11 mouse cellular contexts compared by ENCODE assay signal in genomic region chr1:119494024-119494711, GRCm38 (mm10). TPM values are rescaled to one million over a fixed set of nuclear protein-coding genes. Genes with fewer than 3 reads are reported as not detected.
DNase-seq lines count a peak whose midpoint lies in the region; ATAC-seq and TF ChIP-seq lines count a peak whose summit lies in the region.
"Had no signal": no experiment of that assay in that cellular context is flagged by ENCODE, and none has a peak within 500 bp of the region (broad histone marks: within the 10 kb centered on the region; RNA-seq: fewer than 3 reads in every experiment).

No protein-coding gene starts in this region.

- peak; percentile 40 for TF ChIP-seq CTCF in hindbrain, postnatal 0 days (IDR thresholded peaks at IDR 0.05; ENCODE audit: low read depth)
- TF ChIP-seq CTCF in lung, postnatal 0 days (IDR thresholded peaks at IDR 0.05): peak; percentile 57

- no peaks in the 10 kb centered on the region for H3K9me3 ChIP-seq in hindbrain, postnatal 0 days (ENCODE audit: low read length)
- H3K9me3 ChIP-seq in hindbrain, embryonic 10.5 days: no peaks in the 10 kb centered on the region
- H3K9me3 ChIP-seq in lung, postnatal 0 days (ENCODE audit: low read length): no peaks in the 10 kb centered on the region
- no peaks in the 10 kb centered on the region for H3K9me3 ChIP-seq in midbrain, embryonic 13.5 days
- H3K9me3 ChIP-seq: forebrain, embryonic 15.5 days; hindbrain, embryonic 15.5 days had no signal

- no peaks in the 10 kb centered on the region for H3K36me3 ChIP-seq in hindbrain, postnatal 0 days (ENCODE audit: insufficient read depth, low read length)
- no peaks in the 10 kb centered on the region for H3K36me3 ChIP-seq in hindbrain, embryonic 10.5 days
- no peaks in the 10 kb centered on the region for H3K36me3 ChIP-seq in lung, postnatal 0 days (ENCODE audit: insufficient read depth, low read length)
- no peaks in the 10 kb centered on the region for H3K36me3 ChIP-seq in midbrain, embryonic 13.5 days
- H3K36me3 ChIP-seq: forebrain, embryonic 15.5 days; hindbrain, embryonic 15.5 days had no signal

- no peak overlapping the region for H3K4me2 ChIP-seq in hindbrain, postnatal 0 days (ENCODE audit: low read depth, low read length)
- H3K4me2 ChIP-seq in lung, postnatal 0 days (replicated peaks; ENCODE audit: low read depth, low read length): no peak overlapping the region
- no peak overlapping the region for H3K4me2 ChIP-seq in midbrain, embryonic 13.5 days (replicated peaks)
- H3K4me2 ChIP-seq: forebrain, embryonic 15.5 days; hindbrain, embryonic 15.5 days had no signal

- ATAC-seq in hindbrain, postnatal 0 days: no peak
- ATAC-seq in lung, postnatal 0 days: no peak
- no peak for ATAC-seq in midbrain, embryonic 13.5 days
- ATAC-seq: forebrain, embryonic 15.5 days had no signal

- 51% methylated on average over 2 of the region's 2 CpGs for WGBS in hindbrain, postnatal 0 days
- 82% methylated on average over 2 of the region's 2 CpGs for WGBS in hindbrain, embryonic 10.5 days
- 60% methylated on average over 2 of the region's 2 CpGs for WGBS in lung, postnatal 0 days
- 80% methylated on average over 2 of the region's 2 CpGs for WGBS in midbrain, embryonic 13.5 days

- no peaks in the 10 kb centered on the region for H3K27me3 ChIP-seq in hindbrain, postnatal 0 days (ENCODE audit: insufficient read depth, low read length)
- H3K27me3 ChIP-seq in hindbrain, embryonic 10.5 days (ENCODE audit: insufficient read depth, poor library complexity, severe bottlenecking): no peaks in the 10 kb centered on the region
- no peaks in the 10 kb centered on the region for H3K27me3 ChIP-seq in lung, postnatal 0 days (replicated peaks; ENCODE audit: insufficient read depth, low read length)
- H3K27me3 ChIP-seq in midbrain, embryonic 13.5 days: no peaks in the 10 kb centered on the region
- H3K27me3 ChIP-seq: forebrain, embryonic 15.5 days; hindbrain, embryonic 15.5 days had no signal

- no peak for TF ChIP-seq EP300 in lung, postnatal 0 days (IDR thresholded peaks at IDR 0.05)

- no peak overlapping the region for H3K27ac ChIP-seq in hindbrain, postnatal 0 days
- H3K27ac ChIP-seq in hindbrain, embryonic 10.5 days: no peak overlapping the region
- 0 out of 2 replicates have a peak overlapping the region, but pooled peaks have one; percentile 9 for H3K27ac ChIP-seq in lung, postnatal 0 days (ENCODE audit: low read length)
- H3K27ac ChIP-seq in brown adipose tissue, adult 24 weeks (replicated peaks; ENCODE audit: low read depth, low read length): peak overlapping the region; percentile 65
- no peak overlapping the region for H3K27ac ChIP-seq in midbrain, embryonic 13.5 days
- H3K27ac ChIP-seq: forebrain, embryonic 15.5 days; hindbrain, embryonic 15.5 days had no signal

- no peak overlapping the region for H3K4me3 ChIP-seq in hindbrain, postnatal 0 days (ENCODE audit: low read length)
- no peak overlapping the region for H3K4me3 ChIP-seq in hindbrain, embryonic 10.5 days
- no peak overlapping the region for H3K4me3 ChIP-seq in lung, postnatal 0 days (ENCODE audit: low read depth, low read length)
- H3K4me3 ChIP-seq in brown adipose tissue, adult 24 weeks (ENCODE audit: insufficient read depth, low read depth, low read length): no peak overlapping the region
- no peak overlapping the region for H3K4me3 ChIP-seq in midbrain, embryonic 13.5 days (replicated peaks)
- H3K4me3 ChIP-seq: forebrain, embryonic 15.5 days; hindbrain, embryonic 15.5 days had no signal

- no peak for DNase-seq in hindbrain, postnatal 0 days (ENCODE audit: low spot score)
- no peak for DNase-seq in hindbrain, embryonic 10.5 days (ENCODE audit: low spot score)
- no peak for DNase-seq in lung, postnatal 0 days (ENCODE audit: low spot score)
- no peak for DNase-seq in lung, adult 18-20 months
- peak; percentile 22 for DNase-seq in skeletal muscle tissue, adult 2 months (ENCODE audit: low read depth, low spot score)
- DNase-seq: embryo, embryonic 11 days; retina, postnatal 1 day had no signal

- no peak overlapping the region for H3K9ac ChIP-seq in hindbrain, postnatal 0 days (replicated peaks; ENCODE audit: low read length)
- no peak overlapping the region for H3K9ac ChIP-seq in lung, postnatal 0 days (replicated peaks; ENCODE audit: low read depth)
- H3K9ac ChIP-seq in midbrain, embryonic 13.5 days (replicated peaks): no peak overlapping the region
- H3K9ac ChIP-seq: forebrain, embryonic 15.5 days; hindbrain, embryonic 15.5 days had no signal

- H3K4me1 ChIP-seq in hindbrain, postnatal 0 days (ENCODE audit: insufficient read depth, low read length): peaks cover 12% of the 10 kb centered on the region; the same call in 1 of the 2 replicates
- peaks cover 6% of the 10 kb centered on the region for H3K4me1 ChIP-seq in hindbrain, embryonic 10.5 days (replicated peaks)
- H3K4me1 ChIP-seq in lung, postnatal 0 days (ENCODE audit: insufficient read depth, low read depth, low read length): peaks cover 26% of the 10 kb centered on the region
- peaks cover 72% of the 10 kb centered on the region for H3K4me1 ChIP-seq in brown adipose tissue, adult 24 weeks (ENCODE audit: control insufficient read depth, insufficient read depth, insufficient read length, low read length)
- H3K4me1 ChIP-seq in midbrain, embryonic 13.5 days (replicated peaks): no peaks in the 10 kb centered on the region; the same call in 1 of the 2 replicates
- H3K4me1 ChIP-seq: forebrain, embryonic 15.5 days had no signal

RNA-seq across cellular contexts. Expression of gene Ralb, which starts 10.4 kb away (rescaled TPM):
- total RNA-seq in hindbrain, postnatal 0 days (2014; rRNA removed): 42.9 and 43.5 TPM in 2 replicates
- polyA plus RNA-seq in hindbrain, postnatal 0 days (2015; fragmentation: Nextera tagmentation; extraction: Ambion mirVana): 61.0 and 62.1 TPM in 2 replicates
- 96.8 and 103 TPM in 2 replicates for polyA plus RNA-seq in hindbrain, embryonic 10.5 days (2016; fragmentation: Nextera tagmentation; extraction: Ambion mirVana)
- polyA plus RNA-seq in lung, postnatal 0 days (2015; fragmentation: Nextera tagmentation; extraction: Ambion mirVana): 151 and 177 TPM in 2 replicates
- 30.2 and 32.3 TPM in 2 replicates for polyA plus RNA-seq in brown adipose tissue, adult 24 weeks (2012; ENCODE audit: insufficient read depth, insufficient read length, missing spikeins)
- polyA plus RNA-seq in midbrain, embryonic 13.5 days (2015; fragmentation: Nextera tagmentation; extraction: Ambion mirVana): 56.3 and 58.7 TPM in 2 replicates

RNA-seq across cellular contexts. Expression of gene Tmem185b, which starts 31.8 kb away (rescaled TPM):
- 23.0 and 24.2 TPM in 2 replicates for total RNA-seq in hindbrain, postnatal 0 days (2014; rRNA removed)
- polyA plus RNA-seq in hindbrain, postnatal 0 days (2015; fragmentation: Nextera tagmentation; extraction: Ambion mirVana): 10.3 and 12.9 TPM in 2 replicates
- 17.9 and 20.2 TPM in 2 replicates for polyA plus RNA-seq in hindbrain, embryonic 10.5 days (2016; fragmentation: Nextera tagmentation; extraction: Ambion mirVana)
- 23.1 and 25.8 TPM in 2 replicates for polyA plus RNA-seq in lung, postnatal 0 days (2015; fragmentation: Nextera tagmentation; extraction: Ambion mirVana)
- 5.9 and 7.3 TPM in 2 replicates for polyA plus RNA-seq in brown adipose tissue, adult 24 weeks (2012; ENCODE audit: insufficient read depth, insufficient read length, missing spikeins)
- 18.6 and 23.0 TPM in 2 replicates for polyA plus RNA-seq in midbrain, embryonic 13.5 days (2015; fragmentation: Nextera tagmentation; extraction: Ambion mirVana)

Comparison
In these comparisons a context has a peak if more than half of its experiments do, and no peak if none do; other contexts are left out.
1. H3K27ac ChIP-seq: peak in lung, postnatal 0 days (single experiment) and brown adipose tissue, adult 24 weeks (single experiment); none in hindbrain, postnatal 0 days (single experiment), hindbrain, embryonic 10.5 days (single experiment) and midbrain, embryonic 13.5 days (single experiment).